Mouse (Mus musculus) left cerebral cortex, postnatal 4 days (tissue): ENCODE data around the gene Jund. TPM values are rescaled to one million over a fixed set of nuclear protein-coding genes. Genes with fewer than 3 reads are reported as not detected.

Experiments used
- DNase-seq: peaks from one replicate; pipeline ENCODE4 v3.0.0-alpha.2; 2022
- intact Hi-C: fragments of 180-260 bp; cut with DNase I; formaldehyde crosslinking; loops from one replicate; pipeline ENCODE4 v1.15.1; 2025
- total RNA-seq, 2 experiments: library from RNA; stranded (reverse); gene quantifications; 2 replicates each; pipeline ENCODE4 v1.2.3; 2021

Gene Jund
- total RNA-seq, 2 experiments from 2014 or later: 146 to 158 TPM

- no peak for DNase-seq
These were observed 24.9 kb downstream of the Jund start, which contains the start of gene Pde4c for GRCm38 (mm10) chr8:70723486-70724210. Gene Pde4c, plus strand, starts transcription at chr8:70723720.

GRCm38 (mm10) chr8:70724216-70724615, 25.5 kb downstream of the Jund start:
- DNase-seq: no peak
- intact Hi-C loops: loop anchor here (5.0 kb wide), 1 partner anchor 118 kb away; no protein-coding TSS in a partner anchor

More at GRCm38 (mm10) chr8:70723486-70724210, 24.9 kb downstream of the Jund start, which contains the start of gene Pde4c:
- intact Hi-C loops: loop anchor here (5.0 kb wide), 1 partner anchor 119 kb away; no protein-coding TSS in a partner anchor

GRCm38 (mm10) chr8:70725792-70726447, 27.2 kb downstream of the Jund start:
- intact Hi-C loops: no loop called here
- DNase-seq: no peak

GRCm38 (mm10) chr8:70726721-70727120, 28.0 kb downstream of the Jund start:
- intact Hi-C loops: no loop called here
- DNase-seq: no peak

DNA sequence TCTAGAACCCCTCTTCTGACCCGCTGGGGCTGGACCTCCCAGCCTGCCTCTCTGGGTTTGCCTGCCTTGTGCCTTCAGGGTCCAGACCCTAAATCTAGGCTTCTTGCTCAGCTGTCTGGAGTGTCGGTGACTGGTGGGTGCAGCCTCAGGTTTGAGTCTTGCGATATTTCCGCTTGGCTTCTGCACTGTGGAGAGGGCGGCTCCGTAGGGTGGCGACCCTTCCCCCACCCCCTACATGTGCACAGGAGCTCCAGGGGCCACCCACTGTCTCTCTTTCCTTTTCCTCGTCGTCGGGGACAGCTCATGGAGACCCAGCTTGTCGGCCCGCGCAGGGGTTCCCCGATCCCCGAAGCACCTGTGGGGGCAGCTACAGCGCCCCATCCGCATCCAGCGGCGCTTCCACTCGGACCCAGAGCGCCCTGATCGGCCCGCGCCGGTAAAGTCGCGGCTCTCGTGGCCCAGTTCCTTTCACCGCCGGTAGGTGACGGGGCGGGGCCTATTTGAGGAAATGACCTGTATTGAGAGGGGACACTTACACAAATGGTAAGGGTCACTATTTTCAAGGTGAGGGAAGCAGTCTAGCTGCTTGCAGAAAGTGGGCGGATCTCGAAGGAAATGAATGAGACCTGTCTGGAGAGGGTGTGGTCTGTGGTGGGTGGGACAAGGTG, 31.2 kb downstream of the Jund start:
- intact Hi-C loops: no loop called here
- no peak for DNase-seq

DNA sequence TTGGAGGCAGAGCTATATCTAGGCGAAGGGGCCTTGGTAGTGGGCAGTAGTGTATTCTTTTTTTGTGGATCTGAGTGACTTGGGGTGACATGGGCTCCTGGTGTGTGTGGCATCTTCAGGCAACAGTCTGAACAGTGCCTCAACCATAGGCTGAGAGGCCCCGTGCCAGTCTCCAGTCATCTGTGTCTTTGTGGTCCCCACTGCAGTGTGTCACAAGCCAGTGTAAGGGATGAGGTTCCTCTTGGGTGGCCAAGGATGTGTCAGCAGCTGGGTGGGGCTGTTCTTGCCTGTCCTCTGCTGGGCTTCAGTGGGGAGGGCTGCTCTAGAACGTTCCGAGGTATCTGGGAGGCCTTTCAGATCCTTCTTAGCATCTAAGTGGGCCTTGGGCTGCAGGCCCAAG, 32.2 kb downstream of the Jund start:
- DNase-seq: no peak
- intact Hi-C loops: no loop called here

- intact Hi-C loops: no loop called here
- no peak for DNase-seq
These were observed 39.0 kb downstream of the Jund start for GRCm38 (mm10) chr8:70737705-70738104.

DNA sequence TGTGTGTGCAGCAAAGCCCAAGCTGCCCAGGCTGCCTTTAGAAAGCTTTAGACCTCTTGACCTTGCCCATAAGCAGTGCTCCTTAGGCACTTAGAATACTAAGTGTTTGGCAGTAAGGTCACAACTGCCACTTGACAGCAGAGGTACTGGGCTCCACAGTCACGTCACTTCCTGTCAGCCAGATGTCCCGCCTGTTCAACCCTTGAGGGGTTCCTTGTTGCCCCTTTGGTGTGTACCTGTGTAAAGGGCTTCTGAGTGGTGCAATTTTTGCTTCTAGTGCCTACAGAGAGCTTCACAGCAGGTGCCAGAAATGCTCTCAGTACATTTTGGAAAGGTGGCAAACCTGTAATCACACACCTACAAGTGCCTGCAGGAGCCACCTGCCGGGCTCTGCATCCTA, 39.5 kb downstream of the Jund start:
- intact Hi-C loops: no loop called here
- no peak for DNase-seq

- DNase-seq: no peak
- intact Hi-C loops: no loop called here
These were observed 42.9 kb downstream of the Jund start for GRCm38 (mm10) chr8:70741661-70742060.

- intact Hi-C loops: no loop called here
- DNase-seq: no peak
These were observed 43.4 kb downstream of the Jund start for GRCm38 (mm10) chr8:70742176-70742575.

DNA sequence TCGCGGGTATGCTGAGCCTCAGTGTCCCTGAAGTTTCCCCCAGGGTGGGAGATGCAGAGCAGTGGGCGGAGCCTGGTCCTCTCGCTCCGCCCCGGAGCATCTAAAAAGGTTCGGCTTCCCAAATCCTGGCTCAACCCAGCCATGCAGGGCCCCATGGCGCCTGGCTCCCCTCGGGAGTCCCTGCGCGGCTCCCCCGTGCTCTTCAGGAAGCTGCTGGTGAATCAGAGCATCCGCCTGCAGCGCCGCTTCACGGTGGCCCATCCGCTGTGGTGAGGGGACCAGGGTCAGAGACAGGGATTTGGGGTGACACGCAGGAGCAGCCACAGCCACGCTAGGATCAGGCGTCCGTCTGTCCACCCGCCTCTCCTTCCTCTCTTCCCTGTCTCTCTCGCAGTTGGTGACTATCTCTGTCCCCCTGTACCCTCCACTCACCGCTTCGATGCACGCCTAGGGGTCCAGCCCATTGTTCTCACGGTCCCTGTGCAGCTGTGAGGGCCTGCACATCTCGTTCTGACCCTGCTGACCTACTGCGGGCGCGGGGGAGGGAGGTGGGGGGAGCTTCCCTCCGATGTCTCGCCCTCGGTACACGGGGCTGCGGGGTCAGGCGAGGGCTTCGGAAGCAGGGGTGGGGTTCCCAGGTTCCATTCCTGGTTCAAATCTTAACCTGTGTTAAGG, 44.4 kb downstream of the Jund start:
- intact Hi-C loops: no loop called here
- DNase-seq: no peak

DNA sequence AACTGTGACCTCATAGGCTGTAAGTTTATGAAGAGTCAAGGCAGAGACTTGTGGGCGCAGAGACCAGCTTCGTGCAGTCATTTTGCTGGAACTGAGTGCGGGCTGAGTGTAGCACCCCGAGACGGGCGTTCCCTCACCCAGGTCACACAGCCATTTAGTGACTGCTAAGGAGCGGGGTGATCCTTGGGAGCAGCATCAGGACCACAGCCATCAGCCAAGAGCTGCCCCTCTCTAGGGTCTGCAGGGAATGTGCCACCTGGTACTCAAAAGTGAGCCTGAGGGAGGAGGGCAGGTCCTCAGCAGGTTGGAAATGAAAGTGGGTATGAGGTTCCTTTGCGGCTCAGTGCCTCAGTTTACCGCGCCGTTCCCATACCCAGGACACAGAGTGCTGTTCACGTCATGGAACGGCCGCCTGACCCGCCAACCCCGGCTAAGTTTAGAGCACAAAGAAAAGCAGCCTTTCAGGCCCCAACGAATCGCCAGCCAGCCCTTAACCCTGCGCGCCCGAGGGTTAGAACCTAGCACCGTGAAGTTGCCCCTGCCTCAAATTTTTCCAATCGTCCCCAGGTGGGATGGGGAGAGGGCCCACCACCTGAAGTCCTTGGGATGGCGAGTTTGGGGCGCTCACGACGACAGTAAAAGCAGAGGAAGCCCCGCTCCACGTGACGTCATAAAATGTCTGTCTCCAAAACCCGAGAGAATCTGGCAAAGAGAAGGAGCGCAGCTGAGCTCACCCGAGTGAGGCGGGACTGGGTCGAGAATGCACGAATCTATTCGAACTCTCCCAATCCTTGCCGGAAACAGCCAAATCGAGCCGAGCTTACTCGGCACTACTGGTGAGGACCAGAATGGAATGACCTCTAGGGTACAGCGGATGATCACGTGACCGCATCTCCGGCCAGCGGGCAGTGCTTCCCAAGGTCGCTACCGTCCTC, 45.2 kb downstream of the Jund start:
- no peak for DNase-seq
- intact Hi-C loops: no loop called here

DNA sequence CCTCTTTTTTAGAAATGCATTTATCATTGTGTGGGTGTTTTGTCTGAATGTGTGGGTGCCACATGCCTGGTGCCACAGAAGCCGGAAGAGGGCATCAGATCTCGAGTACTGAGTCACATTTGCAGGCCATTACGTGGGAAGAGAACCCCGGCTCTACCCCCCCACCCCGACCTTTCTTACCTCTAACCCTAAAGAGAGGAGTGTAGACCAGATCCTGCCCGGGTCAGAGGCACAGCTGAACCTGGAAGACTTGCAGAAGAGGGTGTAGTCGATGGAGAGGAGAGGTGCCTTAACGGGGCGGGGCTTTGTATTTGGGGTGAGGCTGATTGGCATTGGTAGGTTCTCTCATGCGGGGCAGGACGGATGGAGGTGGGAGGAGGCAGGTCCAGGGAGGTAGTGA, 46.1 kb downstream of the Jund start:
- no peak for DNase-seq
- intact Hi-C loops: no loop called here

- intact Hi-C loops: no loop called here
- no peak for DNase-seq
These were observed 47.0 kb downstream of the Jund start for GRCm38 (mm10) chr8:70745691-70746220.

DNA sequence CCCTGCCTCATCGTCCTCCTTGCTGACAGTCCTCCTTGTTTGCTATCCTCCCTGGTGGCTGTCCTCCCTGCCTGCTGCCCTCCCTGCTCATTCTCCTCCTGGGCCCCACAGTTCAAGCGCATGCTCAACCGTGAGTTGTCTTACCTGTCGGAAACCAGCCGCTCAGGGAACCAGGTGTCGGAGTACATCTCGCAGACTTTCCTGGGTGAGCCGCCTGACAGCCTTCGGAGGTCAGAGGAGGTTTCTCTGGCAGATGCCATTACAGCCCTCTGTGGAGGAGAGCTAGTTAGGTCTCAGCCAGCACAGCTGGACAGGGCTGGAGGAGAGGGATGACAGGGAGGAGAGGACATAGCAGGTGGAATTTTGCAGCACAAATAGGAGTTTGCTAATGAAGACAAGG, 47.9 kb downstream of the Jund start:
- intact Hi-C loops: no loop called here
- no peak for DNase-seq

DNA sequence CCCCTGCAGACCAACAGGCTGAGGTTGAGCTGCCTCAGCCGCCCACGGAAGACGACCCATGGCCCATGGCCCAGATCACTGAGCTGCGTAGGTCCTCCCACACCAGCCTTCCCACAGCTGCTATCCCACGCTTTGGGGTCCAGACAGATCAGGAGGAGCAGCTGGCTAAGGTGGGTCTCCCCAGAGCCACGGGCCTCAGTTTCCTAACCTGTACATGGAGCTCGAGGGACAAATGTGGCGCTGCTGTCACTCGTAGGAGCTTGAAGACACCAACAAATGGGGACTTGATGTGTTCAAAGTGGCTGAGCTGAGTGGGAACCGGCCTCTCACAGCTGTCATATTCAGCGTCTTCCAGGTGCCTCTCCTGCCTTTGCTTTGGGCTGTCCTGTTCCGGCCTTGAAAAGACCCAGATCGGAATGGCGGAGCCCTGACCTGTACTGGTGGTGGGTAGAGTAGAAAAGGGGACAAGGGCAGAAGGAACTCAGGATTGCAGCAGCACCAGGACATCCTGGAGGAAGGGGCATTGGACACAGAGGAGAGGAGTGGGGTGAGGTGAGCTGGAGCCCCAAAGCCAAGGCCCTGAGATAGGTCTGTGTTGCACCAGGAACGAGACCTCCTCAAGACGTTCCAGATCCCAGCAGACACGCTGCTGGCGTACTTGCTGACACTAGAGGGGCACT, 48.6 kb downstream of the Jund start:
- DNase-seq: no peak
- intact Hi-C loops: no loop called here

DNA sequence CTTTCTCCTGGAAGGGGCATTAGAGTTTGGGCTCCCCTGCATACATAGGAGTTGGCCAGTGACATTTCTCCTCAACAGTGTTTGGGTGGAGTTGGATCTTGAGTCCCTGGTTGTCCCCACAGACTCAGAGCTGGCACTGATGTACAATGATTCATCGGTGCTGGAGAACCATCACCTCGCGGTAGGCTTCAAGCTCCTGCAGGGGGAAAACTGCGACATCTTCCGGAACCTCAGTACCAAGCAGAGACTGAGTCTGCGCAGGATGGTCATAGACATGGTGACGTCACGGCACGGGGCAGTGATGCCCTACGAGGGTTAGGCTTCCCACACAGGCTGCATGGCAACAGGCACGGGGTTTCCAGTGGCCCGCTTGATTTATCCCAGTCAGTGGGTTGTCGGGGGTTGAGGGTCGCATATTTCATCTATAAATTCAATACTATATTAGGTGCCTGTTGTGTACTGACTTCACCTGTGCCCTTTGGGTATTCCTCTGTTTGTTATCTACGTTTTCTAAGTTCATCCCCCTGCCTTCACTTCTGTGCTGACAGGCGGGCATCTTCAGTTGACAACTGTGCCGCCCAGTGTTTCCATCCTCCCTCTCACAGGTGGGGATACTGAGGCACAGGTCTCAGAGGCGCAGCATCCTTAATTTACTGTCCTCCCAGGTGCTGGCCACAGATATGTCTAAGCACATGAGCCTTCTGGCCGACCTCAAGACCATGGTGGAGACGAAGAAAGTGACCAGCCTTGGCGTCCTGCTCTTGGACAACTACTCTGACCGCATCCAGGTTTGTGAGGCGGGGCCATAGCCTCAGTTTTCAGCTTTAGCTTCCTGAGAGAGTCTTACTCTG, 49.7 kb downstream of the Jund start:
- intact Hi-C loops: no loop called here
- DNase-seq: no peak

DNA sequence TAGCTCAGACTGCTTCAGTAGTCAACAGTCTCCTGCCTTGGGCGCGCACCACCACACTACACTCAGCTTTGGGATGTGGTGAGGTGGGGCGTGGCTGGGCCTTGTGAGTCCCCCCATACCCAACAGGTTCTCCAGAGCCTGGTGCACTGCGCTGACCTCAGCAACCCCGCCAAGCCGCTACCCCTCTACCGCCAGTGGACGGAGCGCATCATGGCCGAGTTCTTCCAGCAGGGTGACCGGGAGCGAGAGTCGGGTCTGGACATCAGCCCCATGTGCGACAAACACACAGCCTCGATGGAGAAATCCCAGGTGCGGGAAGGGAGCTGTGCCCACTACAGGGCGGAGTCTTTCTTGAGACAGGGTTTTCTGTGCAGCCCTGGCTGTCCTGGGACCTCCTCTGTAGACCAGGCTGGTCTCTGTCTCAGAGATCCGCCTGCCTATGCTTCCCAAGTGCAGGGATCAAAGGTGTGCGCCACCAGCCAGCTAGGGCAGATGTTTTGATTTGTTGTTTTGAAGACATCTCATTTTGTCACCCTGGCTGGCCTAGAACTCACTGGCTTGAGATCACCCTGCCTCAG, 50.4 kb downstream of the Jund start:
- intact Hi-C loops: no loop called here
- DNase-seq: no peak
